Mouse (Mus musculus) spleen, postnatal 10 days (tissue): ENCODE data around the gene Ube2c.

Experiments
- DNase-seq, 2 experiments: peaks; one replicate each; pipeline ENCODE4 v3.0.0; 2021 to 2022; ENCODE audit warnings: low spot score in 2 of 2

The Ube2c gene

GRCm38 (mm10) chr2:164761971-164762370, 7.7 kb upstream of the Ube2c start:
- no peak for DNase-seq

DNA sequence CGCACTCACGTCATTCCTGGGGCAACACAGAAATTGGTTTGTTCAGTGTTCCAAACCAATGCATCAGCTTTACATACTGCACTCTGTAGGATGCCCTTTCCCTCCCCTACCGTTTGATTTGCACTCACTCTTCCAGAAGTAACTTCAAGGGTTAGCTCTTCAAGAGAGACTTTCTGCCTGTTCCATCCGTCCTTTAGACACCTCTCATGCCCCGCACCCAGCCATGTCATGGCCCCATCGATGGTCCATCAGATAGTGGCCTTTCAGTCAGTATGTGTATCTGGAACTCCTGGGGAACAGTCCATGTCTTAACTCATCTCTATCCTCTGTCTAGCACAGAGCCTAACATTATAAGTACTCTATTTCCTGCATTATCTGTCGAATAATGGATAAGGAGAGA, 7.1 kb upstream of the Ube2c start:
- no peak for DNase-seq

DNA sequence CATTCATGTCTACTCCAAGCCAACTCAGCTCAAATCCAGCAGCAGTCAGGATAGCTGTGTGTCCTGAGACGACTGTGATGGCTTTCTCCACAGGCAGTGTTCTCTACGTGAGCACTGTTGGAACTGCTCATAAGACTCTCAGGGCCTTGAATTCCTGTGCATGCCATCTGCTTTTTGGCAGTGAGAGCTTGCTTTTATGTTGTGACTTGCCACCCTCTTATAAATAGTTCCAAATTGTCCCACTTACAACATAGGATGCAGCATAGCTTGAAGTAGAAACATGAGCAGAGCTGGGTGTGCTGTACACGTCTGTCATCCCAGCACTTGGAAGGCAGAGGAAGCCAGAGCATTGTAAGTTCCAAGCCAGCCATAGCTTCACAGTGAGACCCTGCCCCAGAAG, 3.9 kb upstream of the Ube2c start:
- DNase-seq = no peak

DNA sequence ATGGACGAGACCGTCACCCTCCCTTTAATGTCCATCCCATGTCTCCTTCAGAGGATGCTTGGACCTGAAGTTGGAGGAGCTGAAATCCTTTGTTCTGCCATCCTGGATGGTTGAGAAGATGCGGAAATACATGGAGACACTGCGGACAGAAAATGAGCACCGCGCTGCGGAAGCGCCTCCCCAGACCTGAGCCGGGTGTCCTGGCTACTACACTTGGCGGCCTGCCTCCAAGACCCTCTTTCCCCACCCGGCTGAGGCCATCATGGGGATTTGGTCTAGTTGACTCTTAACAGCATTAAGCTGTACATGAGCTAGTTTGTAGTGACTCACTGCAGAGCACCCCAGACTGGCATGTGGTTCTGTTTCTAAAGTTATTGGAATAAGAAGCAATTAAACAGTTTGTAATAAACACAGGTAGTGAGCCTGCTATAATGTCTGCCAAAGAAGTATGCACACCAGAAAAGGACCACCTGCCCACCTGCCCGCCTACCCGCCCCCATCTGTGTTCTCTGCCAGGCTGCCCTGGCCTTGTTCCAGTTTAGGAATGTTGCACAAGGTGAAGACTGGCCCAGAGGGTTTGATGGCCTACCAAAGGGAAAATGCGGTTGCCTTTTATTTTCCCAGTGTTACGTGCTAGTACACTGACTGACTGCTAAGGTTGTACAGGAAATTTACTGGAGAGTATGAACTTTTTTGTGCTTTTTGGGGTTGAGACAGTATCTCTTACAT, 1.7 kb upstream of the Ube2c start:
- DNase-seq = no peak

- DNase-seq = no peak
These were observed 581 bp downstream of the Ube2c start for GRCm38 (mm10) chr2:164770279-164770678.

DNA sequence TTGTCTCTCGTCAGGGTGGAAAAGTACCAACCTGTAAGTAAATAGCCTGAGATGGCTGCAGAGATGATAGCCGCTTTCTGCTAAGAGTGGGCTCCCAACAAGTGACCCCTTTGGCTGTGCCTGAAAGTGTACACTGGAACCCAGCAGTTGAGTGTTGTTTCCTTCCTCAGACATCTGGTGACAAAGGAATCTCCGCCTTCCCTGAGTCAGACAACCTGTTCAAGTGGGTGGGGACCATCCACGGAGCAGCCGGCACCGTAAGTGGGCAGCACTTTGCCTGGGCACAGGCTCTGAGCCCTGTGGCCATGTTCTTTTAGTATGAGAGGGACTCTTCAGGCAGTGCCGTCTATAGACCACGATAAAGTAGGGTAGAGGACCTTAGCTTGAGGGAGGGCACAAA, 1.4 kb downstream of the Ube2c start:
- no peak for DNase-seq

GRCm38 (mm10) chr2:164773229-164773988, 3.7 kb downstream of the Ube2c start:
- DNase-seq = no peak

- DNase-seq = peak in 1 of 2 experiments; percentile 41
These were observed 4.3 kb downstream of the Ube2c start for GRCm38 (mm10) chr2:164773989-164774364.

DNA sequence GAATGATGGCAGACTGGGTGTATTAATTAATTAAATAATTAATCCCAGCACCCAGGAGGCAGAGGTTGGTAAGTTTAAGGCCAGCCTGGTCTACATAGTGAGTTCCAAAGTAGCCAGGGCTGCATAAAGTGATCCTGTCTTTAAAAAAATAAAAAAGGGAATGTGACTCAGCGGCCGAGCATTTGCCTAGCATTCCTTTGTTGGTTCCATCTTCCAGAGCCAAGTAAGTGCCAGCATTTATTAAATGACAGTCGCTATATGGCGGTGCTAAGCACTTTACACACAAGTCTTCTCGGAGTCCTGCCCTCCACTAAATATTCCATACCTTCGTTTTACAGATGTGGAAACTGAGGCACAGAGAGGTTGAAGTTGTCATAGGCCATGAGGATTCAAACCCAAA, 6.4 kb downstream of the Ube2c start:
- DNase-seq = no peak

- no peak for DNase-seq
These were observed 7.1 kb downstream of the Ube2c start for GRCm38 (mm10) chr2:164776801-164777200.

DNA sequence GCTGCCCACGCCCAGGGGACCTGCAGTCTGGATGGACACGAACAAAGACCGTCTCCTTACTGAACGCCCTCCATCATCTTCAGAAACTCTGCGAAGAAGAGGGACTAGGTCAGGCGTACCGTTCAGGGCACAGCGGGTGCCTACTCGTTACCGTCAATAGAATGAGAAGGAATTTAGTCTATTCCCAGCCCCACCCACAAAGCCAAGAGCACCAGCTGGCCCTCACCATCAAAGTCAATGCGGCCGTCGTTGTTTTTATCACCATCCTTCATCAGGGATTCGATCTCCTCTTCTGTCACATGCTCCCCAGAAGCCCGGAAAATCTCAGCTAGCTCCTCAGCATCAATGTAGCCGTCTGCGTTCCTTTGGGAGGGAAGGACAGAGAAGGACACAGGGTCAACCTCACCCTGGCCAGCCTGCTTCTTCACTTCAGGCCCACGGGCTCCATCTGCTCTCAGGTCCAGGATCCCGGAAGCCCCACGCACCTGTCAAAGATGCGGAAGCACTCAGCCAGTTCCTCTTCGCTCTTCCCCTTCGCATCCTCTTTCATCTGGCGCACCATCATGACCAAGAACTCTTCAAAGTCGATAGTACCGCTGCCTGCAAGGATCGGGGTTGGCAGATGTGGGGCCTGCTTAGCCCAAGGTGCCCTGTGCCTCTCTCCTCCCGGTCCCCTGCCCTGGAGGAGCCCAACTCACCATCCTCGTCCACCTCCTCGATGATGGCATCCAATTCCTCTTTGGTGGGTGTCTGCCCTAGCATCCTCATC, 7.7 kb downstream of the Ube2c start:
- DNase-seq = no peak

DNA sequence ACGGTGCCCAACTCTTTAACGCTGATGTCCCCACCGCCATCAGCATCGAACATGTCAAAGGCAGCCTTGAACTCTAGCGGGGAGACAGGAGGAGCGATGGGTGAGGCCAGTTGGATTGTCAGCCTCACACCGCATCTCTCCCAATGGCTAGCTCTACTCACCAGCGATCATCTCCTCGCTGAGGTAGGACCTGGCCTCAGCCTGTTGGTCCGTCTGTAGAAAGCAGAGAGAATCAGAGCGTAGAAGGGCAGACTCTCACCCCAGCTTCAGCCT, 8.3 kb downstream of the Ube2c start:
- DNase-seq = no peak

- DNase-seq = no peak
These were observed 9.1 kb downstream of the Ube2c start for GRCm38 (mm10) chr2:164778809-164779208.

- no peak for DNase-seq
These were observed 9.9 kb downstream of the Ube2c start, which contains the start of gene Tnnc2 for GRCm38 (mm10) chr2:164779481-164780086. TSS of gene Tnnc2 (minus strand) at chr2:164779967.

DNA sequence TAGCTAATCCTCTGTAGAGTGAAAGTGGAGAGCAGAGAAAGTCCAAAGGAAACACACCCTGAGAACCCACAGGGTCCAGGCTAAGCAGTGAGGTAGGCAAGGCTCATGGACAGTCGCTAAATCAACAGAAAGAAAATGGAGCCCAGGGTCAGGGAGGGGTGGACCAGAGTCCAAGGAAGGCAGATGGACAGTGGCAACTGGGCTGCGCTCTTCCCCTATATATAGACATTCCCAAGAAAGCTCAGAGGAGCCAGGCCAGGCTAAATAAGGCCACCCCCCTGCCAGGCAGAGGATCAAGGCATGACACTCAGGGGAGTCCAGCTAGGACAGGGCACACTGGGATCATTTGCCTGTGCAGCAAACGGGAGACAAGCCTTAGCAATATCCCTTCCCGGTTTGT, 12.2 kb downstream of the Ube2c start:
- no peak for DNase-seq

GRCm38 (mm10) chr2:164783926-164784581, 14.4 kb downstream of the Ube2c start:
- DNase-seq = no peak

GRCm38 (mm10) chr2:164784869-164785420, 15.2 kb downstream of the Ube2c start:
- no peak for DNase-seq

GRCm38 (mm10) chr2:164785481-164786387, 16.0 kb downstream of the Ube2c start, which contains the start of gene Snx21:
TSS of gene Snx21 (plus strand) at chr2:164785823.
- peak; percentile 72 to 74 for DNase-seq

DNA sequence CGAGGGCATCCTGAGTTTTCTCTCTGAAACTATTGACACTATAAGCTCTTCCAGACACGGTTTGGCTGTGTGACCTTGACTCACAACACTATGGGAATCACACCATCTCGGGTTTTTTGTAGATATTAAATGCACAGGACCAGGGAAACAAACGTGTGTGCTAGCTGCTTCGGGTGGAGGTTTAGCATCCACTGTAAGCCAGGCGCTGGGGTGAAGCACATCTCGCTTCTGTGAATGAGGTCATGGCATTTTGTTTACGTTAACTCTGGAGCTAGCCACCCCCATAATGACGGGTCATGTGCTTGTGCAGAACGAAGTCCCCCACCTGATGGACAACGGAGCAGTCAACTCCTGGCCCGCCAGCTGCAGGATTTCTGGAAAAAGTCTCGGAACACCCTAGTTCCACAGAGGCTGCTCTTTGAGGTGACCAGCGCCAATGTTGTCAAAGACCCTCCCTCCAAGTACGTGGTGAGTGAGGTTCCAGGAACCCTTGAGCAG, 16.7 kb downstream of the Ube2c start:
- no peak for DNase-seq

DNA sequence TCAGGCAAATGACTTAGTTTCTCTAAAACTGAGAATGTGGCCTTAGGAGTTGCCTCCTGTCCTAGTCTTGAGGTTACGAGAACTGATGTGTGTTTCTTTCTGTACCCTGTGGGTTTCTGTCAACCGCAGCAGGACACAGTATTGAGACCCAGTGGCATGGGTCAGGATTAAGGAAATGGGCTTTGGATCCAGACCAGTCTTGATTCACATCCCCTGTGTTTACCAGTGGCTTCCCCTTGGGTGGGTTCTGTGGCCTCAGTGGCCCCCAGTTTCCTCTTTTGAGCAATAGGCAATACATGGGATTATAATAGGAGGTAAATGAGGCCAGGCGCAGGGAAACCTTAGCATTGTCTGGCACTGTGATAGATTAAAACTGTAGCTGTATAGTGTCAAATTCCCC, 17.3 kb downstream of the Ube2c start:
- DNase-seq = no peak
